Mouse (Mus musculus): ENCODE results near the gene B9d2. TPM values are rescaled to one million over a fixed set of nuclear protein-coding genes. Genes with fewer than 3 reads are reported as not detected.
"Not testable (repeated sequence)": the region's sequence is repeated elsewhere in the genome, so short reads cannot be mapped to it uniquely, and the experiment has no call there.

The B9d2 gene
- polyA plus RNA-seq, 1 experiment from 2014 or later: 22.5 TPM

- peaks cover 35% of the 10 kb centered on the region for H3K36me3 ChIP-seq (ENCODE audit: control insufficient read depth, insufficient read depth, low read length)
- no peak overlapping the region for H3K4me3 ChIP-seq (ENCODE audit: low read length)
- peak overlapping the region; percentile 78; the same call in 1 of the 2 replicates for H3K4me2 ChIP-seq (ENCODE audit: low read depth, low read length)
- H3K27me3 ChIP-seq (replicated peaks; ENCODE audit: control insufficient read depth, insufficient read depth, low read length): no peaks in the 10 kb centered on the region
- H3K27ac ChIP-seq (ENCODE audit: low read length): no peak overlapping the region
- WGBS: 87% methylated on average over 3 of the region's 3 CpGs
- H3K9me3 ChIP-seq (ENCODE audit: control insufficient read depth, low read length): no peaks in the 10 kb centered on the region
- H3K4me1 ChIP-seq (ENCODE audit: control insufficient read depth, insufficient read depth, low read length): peaks cover 18% of the 10 kb centered on the region
- H3K9ac ChIP-seq (ENCODE audit: low read depth, low read length): no peak overlapping the region; the same call in 1 of the 2 replicates
- no peak for ATAC-seq
Observed at GRCm38 (mm10) chr7:25717478-25717877, 36.9 kb downstream of the B9d2 start.

- peak; percentile 86 for ATAC-seq
- Histone ChIP-seq H3K36me3 (ENCODE audit: control insufficient read depth, insufficient read depth, low read length) (peaks cover 34% of the 10 kb centered on the region), H3K4me3 (ENCODE audit: low read length) (peak within 1 kb of the TSS; percentile 86), H3K9ac (ENCODE audit: low read depth, low read length) (peak within 1 kb of the TSS; percentile 83), H3K27ac (ENCODE audit: low read length) (peak within 1 kb of the TSS; percentile 90), H3K27me3 (replicated peaks; ENCODE audit: control insufficient read depth, insufficient read depth, low read length) (no peaks in the 10 kb centered on the region), H3K9me3 (ENCODE audit: control insufficient read depth, low read length) (no peaks in the 10 kb centered on the region), H3K4me2 (ENCODE audit: low read depth, low read length) (peak within 1 kb of the TSS; percentile 78), H3K4me1 (ENCODE audit: control insufficient read depth, insufficient read depth, low read length) (peaks cover 18% of the 10 kb centered on the region)
- WGBS: 4% methylated on average over 32 of the region's 32 CpGs
Observed at GRCm38 (mm10) chr7:25718788-25719417, 38.3 kb downstream of the B9d2 start, which contains the start of gene Ccdc97. TSS of gene Ccdc97 (minus strand) at chr7:25719088.

GRCm38 (mm10) chr7:25719761-25720610, 39.4 kb downstream of the B9d2 start:
- peak; percentile 35 for ATAC-seq
- Histone ChIP-seq H3K27ac (ENCODE audit: low read length) (no peak overlapping the region), H3K4me2 (ENCODE audit: low read depth, low read length) (no peak overlapping the region), H3K4me1 (ENCODE audit: control insufficient read depth, insufficient read depth, low read length) (peaks cover 18% of the 10 kb centered on the region), H3K4me3 (ENCODE audit: low read length) (no peak overlapping the region), H3K9me3 (ENCODE audit: control insufficient read depth, low read length) (no peaks in the 10 kb centered on the region), H3K9ac (ENCODE audit: low read depth, low read length) (0 out of 2 replicates have a peak overlapping the region, but pooled peaks have one; percentile 83), H3K27me3 (replicated peaks; ENCODE audit: control insufficient read depth, insufficient read depth, low read length) (no peaks in the 10 kb centered on the region), H3K36me3 (ENCODE audit: control insufficient read depth, insufficient read depth, low read length) (peaks cover 31% of the 10 kb centered on the region)
- WGBS: 59% methylated on average over 10 of the region's 10 CpGs

GRCm38 (mm10) chr7:25720760-25721159, 40.2 kb downstream of the B9d2 start:
- Histone ChIP-seq H3K27me3 (replicated peaks; ENCODE audit: control insufficient read depth, insufficient read depth, low read length) (no peaks in the 10 kb centered on the region), H3K27ac (ENCODE audit: low read length) (no peak overlapping the region), H3K9ac (ENCODE audit: low read depth, low read length) (no peak overlapping the region), H3K9me3 (ENCODE audit: control insufficient read depth, low read length) (no peaks in the 10 kb centered on the region), H3K4me3 (ENCODE audit: low read length) (no peak overlapping the region), H3K36me3 (ENCODE audit: control insufficient read depth, insufficient read depth, low read length) (peaks cover 33% of the 10 kb centered on the region), H3K4me2 (ENCODE audit: low read depth, low read length) (no peak overlapping the region), H3K4me1 (ENCODE audit: control insufficient read depth, insufficient read depth, low read length) (peaks cover 18% of the 10 kb centered on the region)
- no peak for ATAC-seq
- WGBS: 88% methylated on average over 5 of the region's 5 CpGs

GRCm38 (mm10) chr7:25721776-25722175, 41.2 kb downstream of the B9d2 start:
- H3K9ac ChIP-seq (ENCODE audit: low read depth, low read length); ATAC-seq; H3K9me3 ChIP-seq (ENCODE audit: control insufficient read depth, low read length); H3K4me2 ChIP-seq (ENCODE audit: low read depth, low read length); H3K27me3 ChIP-seq (replicated peaks; ENCODE audit: control insufficient read depth, insufficient read depth, low read length); H3K4me3 ChIP-seq (ENCODE audit: low read length): not testable (repeated sequence)
- H3K4me1 ChIP-seq (ENCODE audit: control insufficient read depth, insufficient read depth, low read length): peaks cover 18% of the 10 kb centered on the region
- H3K27ac ChIP-seq (ENCODE audit: low read length): peak overlapping the region; percentile 10; the same call in 1 of the 2 replicates
- H3K36me3 ChIP-seq (ENCODE audit: control insufficient read depth, insufficient read depth, low read length): peaks cover 42% of the 10 kb centered on the region

- Histone ChIP-seq H3K4me2 (ENCODE audit: low read depth, low read length) (no peak overlapping the region), H3K27ac (ENCODE audit: low read length) (no peak overlapping the region), H3K9ac (ENCODE audit: low read depth, low read length) (no peak overlapping the region), H3K36me3 (ENCODE audit: control insufficient read depth, insufficient read depth, low read length) (peaks cover 54% of the 10 kb centered on the region), H3K4me3 (ENCODE audit: low read length) (no peak overlapping the region), H3K4me1 (ENCODE audit: control insufficient read depth, insufficient read depth, low read length) (no peaks in the 10 kb centered on the region), H3K9me3 (ENCODE audit: control insufficient read depth, low read length) (no peaks in the 10 kb centered on the region), H3K27me3 (replicated peaks; ENCODE audit: control insufficient read depth, insufficient read depth, low read length) (no peaks in the 10 kb centered on the region)
- 82% methylated on average over 19 of the region's 19 CpGs for WGBS
- ATAC-seq: no peak
Observed at GRCm38 (mm10) chr7:25725886-25726285, 45.3 kb downstream of the B9d2 start.

- peaks cover 61% of the 10 kb centered on the region for H3K36me3 ChIP-seq (ENCODE audit: control insufficient read depth, insufficient read depth, low read length)
- 91% methylated on average over 5 of the region's 5 CpGs for WGBS
- no peak for ATAC-seq
Observed at GRCm38 (mm10) chr7:25727800-25728199, 47.2 kb downstream of the B9d2 start.

GRCm38 (mm10) chr7:25729396-25729795, 48.8 kb downstream of the B9d2 start:
- H3K9me3 ChIP-seq (ENCODE audit: control insufficient read depth, low read length): no peaks in the 10 kb centered on the region
- H3K4me2 ChIP-seq (ENCODE audit: low read depth, low read length): no peak overlapping the region
- H3K4me3 ChIP-seq (ENCODE audit: low read length): no peak overlapping the region
- no peak overlapping the region for H3K9ac ChIP-seq (ENCODE audit: low read depth, low read length)
- ATAC-seq: no peak
- peaks cover 60% of the 10 kb centered on the region for H3K36me3 ChIP-seq (ENCODE audit: control insufficient read depth, insufficient read depth, low read length)
- H3K4me1 ChIP-seq (ENCODE audit: control insufficient read depth, insufficient read depth, low read length): no peaks in the 10 kb centered on the region
- H3K27ac ChIP-seq (ENCODE audit: low read length): no peak overlapping the region
- H3K27me3 ChIP-seq (replicated peaks; ENCODE audit: control insufficient read depth, insufficient read depth, low read length): no peaks in the 10 kb centered on the region
- WGBS: 37% methylated on average over 2 of the region's 2 CpGs

More at GRCm38 (mm10) chr7:25727800-25728199, 47.2 kb downstream of the B9d2 start:
- no peaks in the 10 kb centered on the region for H3K4me1 ChIP-seq (ENCODE audit: control insufficient read depth, insufficient read depth, low read length)
- H3K27me3 ChIP-seq (replicated peaks; ENCODE audit: control insufficient read depth, insufficient read depth, low read length): no peaks in the 10 kb centered on the region
- no peak overlapping the region for H3K4me2 ChIP-seq (ENCODE audit: low read depth, low read length)
- no peak overlapping the region for H3K27ac ChIP-seq (ENCODE audit: low read length)
- H3K9ac ChIP-seq (ENCODE audit: low read depth, low read length): no peak overlapping the region
- no peaks in the 10 kb centered on the region for H3K9me3 ChIP-seq (ENCODE audit: control insufficient read depth, low read length)
- H3K4me3 ChIP-seq (ENCODE audit: low read length): no peak overlapping the region

GRCm38 (mm10) chr7:25729862-25730261, 49.3 kb downstream of the B9d2 start:
- Histone ChIP-seq H3K9me3 (ENCODE audit: control insufficient read depth, low read length) (no peaks in the 10 kb centered on the region), H3K4me3 (ENCODE audit: low read length) (no peak overlapping the region), H3K4me2 (ENCODE audit: low read depth, low read length) (no peak overlapping the region), H3K27ac (ENCODE audit: low read length) (no peak overlapping the region), H3K4me1 (ENCODE audit: control insufficient read depth, insufficient read depth, low read length) (no peaks in the 10 kb centered on the region), H3K36me3 (ENCODE audit: control insufficient read depth, insufficient read depth, low read length) (peaks cover 61% of the 10 kb centered on the region), H3K9ac (ENCODE audit: low read depth, low read length) (no peak overlapping the region), H3K27me3 (replicated peaks; ENCODE audit: control insufficient read depth, insufficient read depth, low read length) (no peaks in the 10 kb centered on the region)
- ATAC-seq: no peak
- 74% methylated on average over 2 of the region's 2 CpGs for WGBS

All from intestine, embryonic 16.5 days (tissue).